In genomic region chr1:39392189-39392588, GRCm38 (mm10) we compare ENCODE assay signal across 8 mouse cellular contexts. TPM values are rescaled to one million over a fixed set of nuclear protein-coding genes. Genes with fewer than 3 reads are reported as not detected.
DNase-seq lines count a peak whose midpoint lies in the region; ATAC-seq lines count a peak whose summit lies in the region.

No protein-coding gene starts in this region.

- H3K4me1 ChIP-seq in embryonic facial prominence, embryonic 10.5 days = peaks cover 8% of the 10 kb centered on the region; the same call in 1 of the 2 replicates
- no peaks in the 10 kb centered on the region for H3K4me1 ChIP-seq in neural tube, embryonic 15.5 days

- 60% methylated on average over 3 of the region's 3 CpGs for WGBS in embryonic facial prominence, embryonic 10.5 days
- WGBS in neural tube, embryonic 15.5 days = 60% methylated on average over 3 of the region's 3 CpGs

- no peak overlapping the region for H3K4me3 ChIP-seq in embryonic facial prominence, embryonic 10.5 days
- no peak overlapping the region for H3K4me3 ChIP-seq in neural tube, embryonic 15.5 days (replicated peaks)

- no peak overlapping the region for H3K9ac ChIP-seq in neural tube, embryonic 15.5 days (replicated peaks)

- peaks cover 4% of the 10 kb centered on the region; the same call in 1 of the 2 replicates for H3K36me3 ChIP-seq in embryonic facial prominence, embryonic 10.5 days (replicated peaks)
- peaks cover 9% of the 10 kb centered on the region; the same call in 1 of the 2 replicates for H3K36me3 ChIP-seq in neural tube, embryonic 15.5 days

- peak; percentile 64 for DNase-seq in A20 (ENCODE audit: low read depth, low spot score)
- peak; percentile 86 for DNase-seq in adrenal gland, postnatal 14 days
- DNase-seq in embryonic facial prominence, embryonic 10.5 days (ENCODE audit: low spot score) = peak; percentile 79
- DNase-seq in heart, adult 9 months (ENCODE audit: low spot score in 2 of 2) = peak; percentile 31 to 72
- DNase-seq in kidney, postnatal 36 days = peak; percentile 70 to 89
- DNase-seq in lung, adult 18-20 months = peak; percentile 80
- peak; percentile 89 for DNase-seq in testis, postnatal 10 days (ENCODE audit: low spot score)

- H3K27ac ChIP-seq in embryonic facial prominence, embryonic 10.5 days (replicated peaks) = no peak overlapping the region
- H3K27ac ChIP-seq in neural tube, embryonic 15.5 days (replicated peaks) = no peak overlapping the region

- no peak overlapping the region for H3K4me2 ChIP-seq in neural tube, embryonic 15.5 days

- peak; percentile 50; the same call in 1 of the 2 replicates for ATAC-seq in neural tube, embryonic 15.5 days (ENCODE audit: low FRiP score)

- peaks cover 2% of the 10 kb centered on the region; the same call in 1 of the 2 replicates for H3K9me3 ChIP-seq in embryonic facial prominence, embryonic 10.5 days
- no peaks in the 10 kb centered on the region for H3K9me3 ChIP-seq in neural tube, embryonic 15.5 days (replicated peaks)

- H3K27me3 ChIP-seq in embryonic facial prominence, embryonic 10.5 days (replicated peaks; ENCODE audit: low read depth, poor library complexity, severe bottlenecking) = peaks cover 19% of the 10 kb centered on the region
- no peaks in the 10 kb centered on the region for H3K27me3 ChIP-seq in neural tube, embryonic 15.5 days (replicated peaks)

RNA-seq across cellular contexts. Expression of gene Rpl31, which starts 24.5 kb away (rescaled TPM):
- 875 and 1,080 TPM in 2 replicates for total RNA-seq in adrenal gland, postnatal 14 days (2021)
- 487 and 499 TPM in 2 replicates for polyA plus RNA-seq in embryonic facial prominence, embryonic 10.5 days (2016; fragmentation: Nextera tagmentation; extraction: Ambion mirVana)
- polyA plus RNA-seq in neural tube, embryonic 15.5 days (2015; fragmentation: Nextera tagmentation; extraction: Ambion mirVana) = 329 and 348 TPM in 2 replicates
